Mouse (Mus musculus) ovary, postnatal 36 days (tissue): ENCODE measurements around the gene Sorcs3.

Experiments
- DNase-seq: peaks from one replicate; pipeline ENCODE4 v3.0.0; 2022; ENCODE audit warnings: low spot score, mixed read lengths

Gene Sorcs3

GRCm38 (mm10) chr19:48205929-48206814 is at the start of gene Sorcs3:
Gene Sorcs3 (plus strand): TSS chr19:48206025.
- DNase-seq: no peak

DNA sequence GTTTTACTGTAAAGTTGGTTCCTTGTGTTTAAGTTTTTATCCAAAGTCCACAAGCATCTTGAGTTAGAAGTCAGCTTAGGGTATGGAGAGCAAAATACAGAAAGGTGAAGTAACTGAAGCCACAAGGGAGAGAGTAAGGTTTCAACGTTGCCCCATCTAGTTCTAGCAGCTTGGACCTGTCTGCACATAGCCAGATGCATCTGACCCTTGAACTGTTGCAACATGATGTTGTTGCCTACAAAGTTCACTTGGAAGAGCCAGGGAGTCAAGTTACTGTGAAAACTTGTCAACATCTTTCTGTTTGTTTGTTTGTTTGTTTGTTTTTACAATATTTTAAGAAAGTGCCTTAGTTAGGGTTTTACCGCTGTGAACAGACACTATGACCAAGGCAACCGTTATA is 40.5 kb upstream of the Sorcs3 start:
- DNase-seq: no peak

DNA sequence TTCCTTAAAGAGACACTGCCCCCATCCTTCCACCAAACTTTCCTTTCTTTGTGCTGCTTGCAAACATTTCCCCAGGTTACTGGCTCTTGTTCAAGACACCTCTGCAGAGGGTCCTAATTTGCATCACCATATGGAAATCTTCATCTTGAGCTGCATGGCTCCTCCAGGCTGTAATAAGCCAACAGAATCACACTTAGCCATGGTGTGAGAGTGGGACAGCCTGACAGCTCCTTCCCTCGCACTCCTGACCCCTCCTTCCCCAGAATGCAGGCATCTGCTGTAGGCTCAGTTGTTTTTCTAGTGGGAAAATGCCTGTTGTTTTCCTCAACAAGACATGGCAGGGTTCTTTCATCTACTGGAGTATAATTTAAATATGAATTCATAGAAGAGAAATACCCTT is 38.7 kb upstream of the Sorcs3 start:
- DNase-seq: no peak

DNA sequence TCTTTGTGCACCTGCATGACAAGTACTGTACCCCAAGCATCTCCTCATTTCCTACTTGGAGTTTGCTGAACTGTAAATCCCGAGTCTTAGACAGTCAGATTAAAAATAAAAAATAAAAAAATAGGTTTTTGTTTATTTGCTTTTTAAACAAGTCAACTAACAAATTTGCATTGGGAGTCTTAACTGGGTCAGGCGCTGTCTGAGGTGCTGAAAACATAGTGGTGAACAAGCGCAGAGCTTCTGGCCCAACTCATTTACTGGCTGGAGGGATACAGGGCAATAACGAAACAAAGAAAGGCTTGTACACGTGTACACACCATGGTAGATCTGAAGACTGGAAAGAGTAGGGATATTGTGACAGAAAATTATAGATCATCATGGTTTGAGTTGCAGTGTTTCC is 37.5 kb upstream of the Sorcs3 start:
- DNase-seq: no peak

- DNase-seq: no peak
These were observed 31.1 kb upstream of the Sorcs3 start for GRCm38 (mm10) chr19:48174717-48175116.

DNA sequence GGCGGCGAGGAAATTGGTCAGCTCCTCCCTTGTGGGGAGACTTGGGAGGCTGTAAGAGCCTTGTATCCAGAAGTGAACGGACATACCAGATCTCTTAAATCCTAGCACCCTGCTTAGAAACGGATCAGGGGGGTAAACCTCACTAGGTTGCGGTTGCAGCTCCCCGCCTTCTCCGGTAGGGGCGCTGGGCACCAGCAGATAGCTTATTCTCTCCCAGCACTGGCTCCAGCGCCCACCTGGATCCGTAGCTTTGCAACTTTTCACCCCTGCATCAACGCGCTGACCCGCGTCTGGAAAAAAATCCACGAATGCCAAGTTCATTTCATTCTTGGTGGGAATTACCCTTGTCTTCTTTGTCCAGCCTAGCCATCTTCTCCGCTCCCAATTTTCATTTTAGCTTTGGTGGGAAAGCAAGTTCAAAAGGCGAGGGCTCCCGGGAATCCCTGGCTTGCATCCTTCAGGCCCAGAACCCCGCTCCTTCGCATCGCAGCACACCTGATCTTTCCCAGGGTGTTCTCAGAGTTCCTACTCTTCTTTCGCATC is 1.8 kb upstream of the Sorcs3 start:
- DNase-seq: peak; percentile 46

DNA sequence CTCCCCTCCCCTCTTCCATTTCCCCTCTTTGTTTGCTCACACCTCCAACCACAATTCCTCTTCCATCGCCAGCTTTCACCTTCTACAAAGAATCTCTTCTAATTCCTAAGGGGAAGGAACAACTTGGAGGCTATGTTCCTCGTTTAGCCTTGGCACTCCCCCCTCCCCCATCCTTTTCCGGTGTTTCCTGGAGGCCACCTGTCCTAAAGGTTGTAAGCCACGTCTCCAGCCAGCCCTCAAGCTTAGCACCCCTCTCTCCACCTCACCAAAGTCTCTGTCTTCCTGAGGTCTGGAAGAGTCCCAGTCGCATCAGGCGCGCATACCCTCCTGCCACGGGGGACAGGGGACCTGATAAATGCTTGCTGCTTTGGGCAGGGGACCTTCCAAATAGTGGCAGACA is 1.3 kb upstream of the Sorcs3 start:
- no peak for DNase-seq

DNA sequence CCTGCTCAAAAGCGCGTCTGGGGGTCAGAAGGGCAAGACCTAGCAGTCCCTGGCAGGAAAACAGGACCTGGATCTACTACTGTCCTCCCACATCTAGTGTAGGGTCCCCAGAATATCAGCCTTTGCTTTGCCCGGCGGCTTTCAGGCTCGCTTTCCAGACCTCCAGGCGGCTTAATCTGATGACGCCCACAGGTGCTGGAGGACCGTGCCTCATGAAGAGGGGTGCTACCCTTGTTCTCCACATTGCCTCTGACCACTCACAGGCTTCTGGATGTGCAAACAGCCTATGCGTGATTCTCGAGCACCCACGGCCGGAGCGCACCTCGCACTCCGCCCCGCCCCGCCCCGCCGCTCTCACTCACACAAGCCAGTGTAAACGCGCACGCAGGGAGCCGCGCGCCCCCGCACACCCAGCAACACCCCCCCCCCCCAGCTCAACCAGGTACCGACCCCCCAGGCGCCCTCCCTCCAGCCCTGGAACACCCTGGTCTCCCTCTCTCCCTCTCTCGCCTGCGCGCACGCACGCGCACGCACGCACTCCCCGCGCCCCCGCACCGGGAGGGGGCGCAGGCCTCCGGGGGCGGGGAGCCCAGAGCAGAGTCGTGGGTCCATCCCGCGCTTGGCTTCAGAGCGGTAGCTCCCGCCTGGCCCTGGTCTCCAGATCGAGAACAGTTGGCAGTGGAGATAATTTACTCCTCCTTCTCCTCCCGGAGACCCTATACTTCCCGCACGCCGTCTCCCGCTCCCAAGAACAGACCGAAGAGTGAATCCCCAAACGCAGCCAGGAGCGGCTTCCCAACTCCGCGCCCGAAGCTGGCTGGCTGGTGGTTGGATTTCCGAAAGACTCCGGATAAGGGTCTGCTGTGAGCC is 698 bp upstream of the Sorcs3 start:
- DNase-seq: no peak

- DNase-seq: no peak
These were observed 1.3 kb downstream of the Sorcs3 start for GRCm38 (mm10) chr19:48206861-48207730.

- DNase-seq: no peak
These were observed 2.0 kb downstream of the Sorcs3 start for GRCm38 (mm10) chr19:48207731-48208370.

DNA sequence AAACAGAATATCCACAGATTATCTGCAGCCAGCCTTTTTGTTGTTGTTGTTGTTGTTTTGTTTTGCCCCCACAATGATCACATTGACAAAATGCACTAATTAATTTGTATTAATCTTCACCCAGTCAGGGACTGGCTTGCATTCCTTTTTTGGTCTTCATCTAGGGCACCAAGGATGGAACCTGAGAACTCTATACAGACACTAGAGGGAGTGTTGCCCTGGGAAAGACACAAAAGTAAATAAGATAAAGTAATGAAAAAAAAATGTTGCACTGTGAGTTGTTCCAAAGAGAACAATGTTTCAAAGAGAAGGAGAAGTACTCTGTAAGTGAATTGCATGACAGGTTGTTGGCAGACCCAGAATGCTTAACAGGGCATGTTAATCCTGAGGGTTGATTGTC is 9.6 kb downstream of the Sorcs3 start:
- no peak for DNase-seq

GRCm38 (mm10) chr19:48237786-48238372 is 32.1 kb downstream of the Sorcs3 start:
- no peak for DNase-seq

GRCm38 (mm10) chr19:48238391-48238790 is 32.6 kb downstream of the Sorcs3 start:
- no peak for DNase-seq

GRCm38 (mm10) chr19:48240960-48241359 is 35.1 kb downstream of the Sorcs3 start:
- no peak for DNase-seq

DNA sequence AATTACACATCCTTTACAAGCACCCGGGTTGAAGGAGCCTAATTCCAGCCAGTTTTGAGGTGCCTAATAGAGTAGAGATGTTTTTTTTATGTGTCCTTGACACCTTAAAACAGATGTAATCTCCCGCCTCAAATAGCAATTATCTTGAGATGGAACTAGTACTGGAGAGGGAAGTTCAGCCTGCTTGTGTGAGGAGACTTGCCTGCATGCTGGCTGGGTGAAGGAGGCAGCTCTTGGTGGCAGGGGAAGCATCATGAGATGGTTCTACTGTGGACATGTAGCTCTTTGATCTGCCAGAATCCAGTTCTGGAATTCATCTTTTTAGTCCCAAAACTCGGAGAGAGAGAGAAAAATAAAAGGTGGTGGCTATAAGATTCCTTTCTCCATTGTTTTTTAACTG is 38.2 kb downstream of the Sorcs3 start:
- no peak for DNase-seq

DNA sequence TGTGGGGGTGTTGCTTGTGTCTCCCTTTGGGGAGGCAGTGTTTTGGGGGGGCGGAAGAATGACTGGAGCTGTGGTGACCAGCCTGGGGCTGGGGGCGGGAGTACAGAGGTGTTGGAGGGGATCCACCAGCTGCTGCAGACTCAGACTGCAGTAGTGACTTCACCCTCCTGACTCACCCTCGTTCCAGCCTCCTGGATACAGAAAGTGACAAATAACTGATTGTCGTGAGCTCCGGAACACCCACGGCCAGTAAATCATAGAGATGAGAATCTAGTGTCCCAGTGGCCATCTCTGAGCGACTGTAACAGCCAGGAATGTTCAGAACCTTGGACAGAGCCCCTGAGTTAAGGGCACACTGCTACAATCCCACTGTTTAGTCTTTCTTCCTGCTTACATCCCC is 53.4 kb downstream of the Sorcs3 start:
- DNase-seq: no peak

GRCm38 (mm10) chr19:48260671-48261070 is 54.8 kb downstream of the Sorcs3 start:
- DNase-seq: no peak

DNA sequence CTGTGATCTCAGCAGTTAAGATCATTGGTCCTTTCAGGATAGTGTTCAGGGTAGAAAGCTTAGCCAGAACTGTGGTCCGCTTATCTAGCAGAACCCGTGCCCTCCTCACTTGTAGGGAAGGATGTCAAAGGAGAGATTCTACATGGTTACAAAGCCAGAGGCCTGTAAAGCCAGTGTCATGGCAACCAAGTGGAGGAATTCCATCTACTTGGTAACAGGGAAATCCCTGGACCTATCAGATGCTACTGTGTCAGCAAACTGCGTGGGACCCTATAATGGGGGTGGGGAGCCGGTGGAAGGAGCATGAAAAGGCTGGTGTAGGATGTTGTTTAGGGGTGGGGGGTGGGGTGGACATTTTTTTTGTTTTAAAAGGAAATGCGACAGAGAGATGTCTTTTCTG is 57.9 kb downstream of the Sorcs3 start:
- no peak for DNase-seq

GRCm38 (mm10) chr19:48280273-48280672 is 74.4 kb downstream of the Sorcs3 start:
- DNase-seq: no peak

DNA sequence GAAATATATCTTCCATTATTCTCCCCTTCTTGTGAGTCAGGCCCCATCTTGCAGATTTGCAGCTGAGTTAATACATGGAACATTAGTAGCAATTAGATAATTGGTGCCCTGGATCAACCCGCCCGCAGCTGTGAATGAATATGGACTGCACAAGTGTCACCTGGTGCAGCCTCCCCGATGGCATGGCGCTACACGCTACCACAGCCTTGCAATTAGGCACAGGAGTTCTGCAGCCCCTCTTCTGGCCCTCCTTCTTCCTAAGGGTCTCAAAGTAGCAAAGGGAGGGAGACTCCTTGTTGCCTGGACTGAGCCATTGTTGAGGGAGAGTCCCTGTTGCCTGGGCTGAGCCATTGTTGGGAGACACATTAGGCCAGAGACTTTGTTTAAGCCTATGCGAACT is 76.4 kb downstream of the Sorcs3 start:
- DNase-seq: no peak

DNA sequence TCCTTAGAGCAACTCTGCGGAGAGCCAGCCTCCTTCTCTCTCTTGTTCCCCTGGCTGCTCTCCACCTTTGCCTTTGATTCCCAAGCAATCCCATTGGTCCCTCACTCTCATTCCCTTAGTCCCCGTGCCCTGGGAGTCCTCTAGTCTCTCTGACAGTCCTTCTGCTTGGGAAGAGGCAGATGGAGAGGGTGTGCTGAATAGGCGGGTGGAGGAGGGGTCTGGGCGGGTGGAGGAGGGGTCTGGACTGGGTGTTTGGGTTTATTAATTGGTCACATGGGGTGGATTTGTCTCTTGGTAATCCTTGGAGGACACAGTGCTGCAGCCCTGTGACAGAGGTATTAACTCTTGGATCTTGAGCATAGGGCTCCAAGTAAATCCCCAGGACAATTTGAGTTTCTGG is 77.4 kb downstream of the Sorcs3 start:
- DNase-seq: no peak
